Mouse (Mus musculus) heart, embryonic 11.5 days (tissue): ENCODE measurements around the gene Wdr61. TPM values are rescaled to one million over a fixed set of nuclear protein-coding genes. Genes with fewer than 3 reads are reported as not detected.
A peak's percentile ranks its signal among the peaks of the same experiment; 100 is the strongest.

Experiments
- ATAC-seq: fragments of 200-750 bp; cut with Nextera tagmentation; replicated peaks from 2 replicates; pipeline ENCODE4 v1.8.0; 2017; ENCODE audit warnings: moderate library complexity; ENCODE audit not compliant: insufficient number of reproducible peaks, low FRiP score, low TSS enrichment
- H3K27ac ChIP-seq: fragments of 300-500 bp; sonication (generic); 2 replicates; pipeline ENCODE4 v1.5.1; 2014; ENCODE audit warnings: mild to moderate bottlenecking, low read depth, low read length
- H3K27me3 ChIP-seq: fragments of 300-500 bp; sonication (generic); 2 replicates; pipeline ENCODE4 v1.6.1; 2014; ENCODE audit warnings: mild to moderate bottlenecking, low read length, mixed read lengths; ENCODE audit not compliant: control insufficient read depth, insufficient read depth
- H3K36me3 ChIP-seq: fragments of 300-500 bp; sonication (generic); 2 replicates; pipeline ENCODE4 v1.6.1; 2014; ENCODE audit warnings: mild to moderate bottlenecking, low read length, moderate library complexity, mixed read lengths; ENCODE audit not compliant: control insufficient read depth, insufficient read depth
- H3K4me1 ChIP-seq: fragments of 300-500 bp; sonication (generic); 2 replicates; pipeline ENCODE4 v1.6.1; 2014; ENCODE audit warnings: low read length; ENCODE audit not compliant: control insufficient read depth, insufficient read depth
- H3K4me2 ChIP-seq: fragments of 300-500 bp; sonication (generic); 2 replicates; pipeline ENCODE4 v1.6.1; 2014; ENCODE audit warnings: mild to moderate bottlenecking, moderate library complexity
- H3K4me3 ChIP-seq: fragments of 300-500 bp; sonication (generic); 2 replicates; pipeline ENCODE4 v1.5.1; 2014; ENCODE audit warnings: low read depth, low read length
- H3K9ac ChIP-seq: fragments of 300-500 bp; sonication (generic); 2 replicates; pipeline ENCODE4 v1.6.1; 2014; ENCODE audit warnings: mild to moderate bottlenecking, low read depth, low read length, moderate library complexity
- H3K9me3 ChIP-seq: fragments of 300-500 bp; sonication (generic); replicated peaks from 2 replicates; pipeline ENCODE4 v1.6.1; 2016; ENCODE audit warnings: low read length; ENCODE audit not compliant: control insufficient read depth
- WGBS: fragments of 180-500 bp; shearing (Covaris S2); extraction: QIAGEN DNeasy Blood & Tissue Kit; methylation state at CpG from one replicate; pipeline ENCODE4 v1.1.7; 2014; ENCODE audit not compliant: insufficient replicate concordance; 5-methylcytosine and 5-hydroxymethylcytosine counted together
- polyA plus RNA-seq: library from polyadenylated mRNA; unstranded; fragments of >200 nt; fragmentation: Nextera tagmentation; extraction: Ambion mirVana; gene quantifications from 2 replicates; pipeline ENCODE4 v1.2.1, GENCODE M21; 2014

The Wdr61 gene
- polyA plus RNA-seq, 1 experiment from 2014 or later = 124 TPM

DNA sequence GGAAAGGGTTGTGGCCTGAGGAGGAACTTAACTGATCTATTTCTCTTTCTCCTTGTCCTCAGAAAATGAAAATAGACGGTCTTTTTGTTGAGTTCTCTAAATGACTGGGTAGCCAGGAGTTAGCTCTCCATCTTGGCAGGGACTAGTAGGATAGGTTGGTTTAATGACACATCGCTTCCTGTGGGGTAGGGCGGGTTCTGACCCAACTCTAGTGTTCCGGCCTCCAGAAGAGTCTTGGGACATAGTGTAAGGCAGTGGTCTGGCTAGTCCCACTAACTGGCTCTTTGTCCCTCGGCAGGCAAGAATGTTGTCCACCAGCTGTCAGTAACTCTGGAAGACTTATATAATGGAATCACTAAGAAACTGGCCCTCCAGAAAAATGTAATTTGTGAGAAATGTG is 26.2 kb downstream of the Wdr61 start:
- no peak overlapping the region for H3K4me3 ChIP-seq
- H3K9me3 ChIP-seq = no peaks in the 10 kb centered on the region
- H3K4me1 ChIP-seq = peaks cover 6% of the 10 kb centered on the region; the same call in 1 of the 2 replicates
- H3K27me3 ChIP-seq = no peaks in the 10 kb centered on the region
- no peak overlapping the region for H3K4me2 ChIP-seq
- no peak for ATAC-seq
- WGBS = 78% methylated on average over 5 of the region's 5 CpGs
- H3K9ac ChIP-seq = no peak overlapping the region
- H3K27ac ChIP-seq = no peak overlapping the region
- H3K36me3 ChIP-seq = peaks cover 8% of the 10 kb centered on the region

DNA sequence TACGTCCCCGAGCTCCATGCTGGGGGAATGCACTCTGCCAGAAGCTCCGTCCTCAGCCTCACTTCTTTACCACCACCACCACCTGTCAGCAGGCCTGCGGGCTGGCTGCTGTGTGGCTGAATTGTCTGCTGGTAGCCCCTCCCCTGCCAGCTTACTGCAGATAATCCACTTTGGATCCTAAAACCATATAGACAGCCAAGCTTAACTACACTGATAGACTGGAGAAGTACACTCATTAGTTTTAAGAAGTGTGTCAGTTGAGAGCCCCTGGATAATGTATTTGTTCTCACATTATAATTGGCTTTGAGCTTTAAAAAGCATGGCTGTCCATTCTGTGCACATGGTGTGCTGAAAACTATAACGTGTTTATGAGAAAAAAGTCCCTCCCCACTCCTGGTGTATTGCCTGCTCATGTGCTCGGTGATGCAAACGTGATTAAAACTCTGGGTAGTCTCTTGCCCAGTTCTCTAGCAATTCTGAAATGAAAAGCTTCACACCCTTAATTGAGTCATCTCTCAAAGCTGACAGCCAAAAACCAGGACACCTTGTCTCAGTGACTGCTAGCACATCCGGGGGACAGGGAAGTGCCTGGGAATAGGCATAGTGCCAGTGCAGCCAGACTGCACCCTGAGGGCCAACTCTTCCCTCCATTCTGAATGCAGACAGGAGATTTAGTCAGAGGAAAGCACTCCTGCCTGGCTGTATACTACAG is 26.9 kb downstream of the Wdr61 start:
- Histone ChIP-seq H3K27me3 (no peaks in the 10 kb centered on the region), H3K4me1 (peaks cover 12% of the 10 kb centered on the region), H3K27ac (no peak overlapping the region), H3K4me2 (no peak overlapping the region), H3K9ac (0 out of 2 replicates have a peak overlapping the region, but pooled peaks have one; percentile 5), H3K4me3 (no peak overlapping the region), H3K36me3 (peaks cover 8% of the 10 kb centered on the region), H3K9me3 (no peaks in the 10 kb centered on the region)
- ATAC-seq = no peak
- 57% methylated on average over 8 of the region's 8 CpGs for WGBS

DNA sequence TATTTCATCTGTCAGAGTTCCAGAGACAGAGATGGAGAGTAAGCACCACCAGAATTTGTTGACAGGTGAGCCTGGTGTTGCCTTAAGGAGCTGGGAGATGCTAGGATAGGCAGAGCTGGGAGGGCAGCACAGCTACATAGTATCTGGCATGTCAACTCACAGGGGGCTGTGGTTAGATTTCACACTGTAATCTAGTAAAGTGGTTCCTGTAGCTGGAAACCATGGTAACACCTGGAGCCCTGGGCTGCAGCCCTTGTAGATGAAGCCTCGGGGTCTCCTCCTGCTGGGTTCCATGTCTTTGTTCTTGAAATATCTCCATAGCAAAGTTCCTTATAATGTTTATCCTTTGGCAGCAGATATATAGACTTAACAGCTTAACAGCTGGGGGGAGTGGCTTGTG is 28.8 kb downstream of the Wdr61 start:
- 59% methylated on average over 1 of the region's 1 CpGs for WGBS
- peaks cover 23% of the 10 kb centered on the region for H3K4me1 ChIP-seq
- no peak overlapping the region for H3K9ac ChIP-seq

DNA sequence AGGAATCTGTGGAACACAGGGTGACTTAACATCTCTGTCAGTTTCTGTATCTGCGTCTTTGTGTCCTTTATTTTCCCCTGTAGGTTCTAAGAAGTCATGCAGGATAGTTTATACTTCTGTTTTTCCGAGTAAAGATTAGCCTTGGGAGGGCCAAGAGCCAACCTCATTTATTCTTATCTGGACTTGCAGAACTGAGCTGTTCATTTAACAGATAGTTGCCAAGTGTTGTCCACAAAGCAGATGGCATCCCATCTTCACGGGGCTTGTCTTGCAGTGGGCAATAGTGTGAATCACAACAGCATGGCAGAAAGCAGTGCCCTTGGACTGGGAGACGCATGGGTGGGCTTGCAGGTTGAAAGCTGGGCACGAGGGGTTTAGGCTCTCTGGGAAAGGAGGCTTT is 30.0 kb downstream of the Wdr61 start:
- no peaks in the 10 kb centered on the region for H3K36me3 ChIP-seq
- no peak for ATAC-seq
- no peak overlapping the region for H3K27ac ChIP-seq
- H3K4me3 ChIP-seq = no peak overlapping the region
- H3K9ac ChIP-seq = no peak overlapping the region
- no peaks in the 10 kb centered on the region for H3K27me3 ChIP-seq
- peaks cover 26% of the 10 kb centered on the region for H3K4me1 ChIP-seq
- 70% methylated on average over 5 of the region's 5 CpGs for WGBS
- no peak overlapping the region; the same call in 1 of the 2 replicates for H3K4me2 ChIP-seq
- no peaks in the 10 kb centered on the region for H3K9me3 ChIP-seq

More for the DNA sequence above, 28.8 kb downstream of the Wdr61 start:
- no peak overlapping the region for H3K27ac ChIP-seq
- no peaks in the 10 kb centered on the region for H3K9me3 ChIP-seq
- no peak overlapping the region for H3K4me2 ChIP-seq
- no peak for ATAC-seq
- H3K4me3 ChIP-seq = no peak overlapping the region
- H3K36me3 ChIP-seq = peaks cover 1% of the 10 kb centered on the region; the same call in 1 of the 2 replicates
- no peaks in the 10 kb centered on the region for H3K27me3 ChIP-seq

DNA sequence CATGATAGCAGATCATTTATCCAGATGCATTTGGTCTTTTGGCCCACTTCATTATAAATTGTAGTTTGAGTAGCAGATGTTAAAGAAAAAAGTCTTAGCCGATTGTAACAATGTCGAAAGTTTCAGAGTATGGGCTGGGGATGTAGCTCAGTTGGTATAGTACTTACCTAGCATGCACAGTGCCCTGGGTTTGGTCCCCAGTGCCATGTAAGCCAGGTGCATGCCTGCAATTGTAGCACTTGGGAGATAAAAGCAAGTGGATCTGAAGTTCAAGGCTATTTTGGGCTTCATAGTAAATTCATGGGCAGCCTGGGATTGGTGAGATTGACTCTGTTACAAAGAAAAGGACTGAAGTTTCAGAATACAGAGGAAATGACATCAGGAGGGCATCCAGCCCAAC is 31.7 kb downstream of the Wdr61 start:
- no peak overlapping the region for H3K27ac ChIP-seq
- WGBS = 82% methylated on average over 2 of the region's 2 CpGs
- no peak overlapping the region for H3K9ac ChIP-seq
- H3K27me3 ChIP-seq = peaks cover 8% of the 10 kb centered on the region; the same call in 1 of the 2 replicates
- H3K4me1 ChIP-seq = peaks cover 23% of the 10 kb centered on the region
- ATAC-seq = no peak
- no peaks in the 10 kb centered on the region for H3K9me3 ChIP-seq
- H3K4me3 ChIP-seq = no peak overlapping the region
- no peaks in the 10 kb centered on the region for H3K36me3 ChIP-seq
- peak overlapping the region; percentile 92 for H3K4me2 ChIP-seq

DNA sequence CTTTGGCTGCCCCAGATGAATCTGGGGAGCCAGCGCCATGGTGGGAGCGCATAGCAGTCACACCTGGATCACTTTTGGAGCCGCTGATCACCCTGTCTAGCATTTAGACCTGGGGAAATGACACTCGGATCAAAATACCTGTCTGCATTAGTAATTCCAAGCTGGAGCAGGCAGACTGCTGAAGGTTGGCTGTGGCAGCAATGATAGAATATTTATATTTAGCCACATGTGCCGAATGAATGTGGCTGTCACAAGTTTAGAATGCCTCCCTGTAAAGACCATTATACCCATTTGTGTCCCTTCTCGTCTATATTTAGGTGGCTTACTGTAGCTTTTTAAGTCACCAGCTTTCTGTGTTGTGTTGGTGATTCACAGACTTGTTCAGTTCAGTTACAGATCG is 33.6 kb downstream of the Wdr61 start:
- peak overlapping the region; percentile 91 for H3K9ac ChIP-seq
- peaks cover 8% of the 10 kb centered on the region; the same call in 1 of the 2 replicates for H3K27me3 ChIP-seq
- peak overlapping the region; percentile 79 for H3K4me3 ChIP-seq
- no peaks in the 10 kb centered on the region for H3K36me3 ChIP-seq
- H3K4me2 ChIP-seq = peak overlapping the region; percentile 92
- WGBS = 61% methylated on average over 7 of the region's 7 CpGs
- no peaks in the 10 kb centered on the region for H3K9me3 ChIP-seq
- H3K4me1 ChIP-seq = peaks cover 20% of the 10 kb centered on the region
- no peak for ATAC-seq
- H3K27ac ChIP-seq = peak overlapping the region; percentile 69

DNA sequence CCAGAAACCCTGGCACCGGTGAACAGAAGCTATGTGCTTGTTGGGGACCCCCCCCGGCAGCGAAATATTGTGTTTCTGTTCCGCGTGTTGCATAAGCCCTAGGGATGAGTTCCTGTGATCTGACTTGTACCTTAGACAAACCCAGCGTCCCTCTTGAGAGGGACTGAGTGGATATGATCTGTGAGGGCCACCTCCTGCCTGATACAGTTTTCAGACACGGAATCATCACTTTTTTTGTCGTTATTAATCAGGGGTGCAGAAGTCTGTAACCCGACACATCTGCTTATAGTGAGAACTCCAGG is 34.2 kb downstream of the Wdr61 start:
- H3K36me3 ChIP-seq = no peaks in the 10 kb centered on the region
- ATAC-seq = no peak
- peaks cover 8% of the 10 kb centered on the region; the same call in 1 of the 2 replicates for H3K27me3 ChIP-seq
- peaks cover 20% of the 10 kb centered on the region for H3K4me1 ChIP-seq
- peak overlapping the region; percentile 79 for H3K4me3 ChIP-seq
- H3K9me3 ChIP-seq = no peaks in the 10 kb centered on the region
- H3K9ac ChIP-seq = peak overlapping the region; percentile 91
- peak overlapping the region; percentile 63 for H3K27ac ChIP-seq
- WGBS = 20% methylated on average over 9 of the region's 9 CpGs
- H3K4me2 ChIP-seq = peak overlapping the region; percentile 92

DNA sequence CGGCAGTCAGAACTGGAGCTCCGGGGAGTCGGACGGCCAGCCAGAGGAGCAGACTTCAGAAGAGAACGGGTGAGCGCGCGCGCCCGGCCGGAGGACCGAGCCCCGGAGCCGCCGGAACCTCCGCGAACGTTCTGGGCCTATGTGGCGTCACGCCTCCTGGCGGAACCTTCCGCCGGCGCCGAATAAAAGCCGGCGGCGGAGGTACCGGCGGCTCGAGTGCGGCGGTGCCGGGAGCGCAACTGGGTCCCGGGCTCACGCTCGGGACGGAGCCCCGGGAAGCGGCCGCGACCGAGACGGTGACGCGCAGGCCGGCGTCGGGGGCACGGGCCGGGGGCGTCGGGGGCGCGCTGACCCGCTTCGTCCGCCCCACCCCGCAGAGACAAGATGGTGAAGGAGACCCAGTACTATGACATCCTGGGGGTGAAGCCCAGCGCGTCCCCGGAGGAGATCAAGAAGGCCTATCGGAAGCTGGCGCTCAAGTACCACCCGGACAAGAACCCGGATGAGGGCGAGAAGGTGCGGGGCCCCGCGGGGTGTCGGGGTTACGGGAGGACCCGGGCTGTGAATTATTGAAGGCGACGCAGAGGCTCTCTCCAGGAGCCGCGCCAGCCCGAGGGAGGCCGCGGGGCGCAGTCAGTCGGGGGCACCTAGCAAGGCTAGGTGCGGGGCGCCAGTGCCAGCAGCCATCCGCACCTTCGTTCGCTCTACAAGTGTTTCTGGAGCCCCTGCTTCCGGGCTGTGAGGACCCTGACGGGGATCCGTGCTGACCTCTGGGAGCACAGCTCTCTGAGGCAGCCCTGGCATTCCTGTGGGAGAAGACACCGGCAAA is 34.8 kb downstream of the Wdr61 start:
- H3K4me2 ChIP-seq = peak overlapping the region; percentile 92
- no peaks in the 10 kb centered on the region for H3K36me3 ChIP-seq
- no peaks in the 10 kb centered on the region for H3K9me3 ChIP-seq
- peak overlapping the region; percentile 63 for H3K27ac ChIP-seq
- peaks cover 8% of the 10 kb centered on the region; the same call in 1 of the 2 replicates for H3K27me3 ChIP-seq
- peak; percentile 50 for ATAC-seq
- peaks cover 20% of the 10 kb centered on the region for H3K4me1 ChIP-seq
- WGBS = under 1% methylated on average over 91 of the region's 92 CpGs
- H3K9ac ChIP-seq = peak overlapping the region; percentile 91
- peak overlapping the region; percentile 79 for H3K4me3 ChIP-seq
